Mouse (Mus musculus) testis, adult 2 months (tissue): ENCODE data around the gene Dusp21.

Experiments used
- CTCF ChIP-seq: fragments of 200-500 bp; IDR thresholded peaks from 2 replicates; pipeline ENCODE4 v1.5.1; 2012; ENCODE audit warnings: low read depth, mild to moderate bottlenecking, inconsistent platforms, low read length, moderate library complexity; ENCODE audit not compliant: control insufficient read depth, insufficient read depth, insufficient replicate concordance
- POLR2A ChIP-seq: fragments of 200-500 bp; IDR thresholded peaks from 2 replicates; pipeline ENCODE4 v1.6.1; 2012; ENCODE audit warnings: low read depth, mild to moderate bottlenecking, inconsistent platforms, low read length, moderate library complexity; ENCODE audit not compliant: control insufficient read depth

DNA sequence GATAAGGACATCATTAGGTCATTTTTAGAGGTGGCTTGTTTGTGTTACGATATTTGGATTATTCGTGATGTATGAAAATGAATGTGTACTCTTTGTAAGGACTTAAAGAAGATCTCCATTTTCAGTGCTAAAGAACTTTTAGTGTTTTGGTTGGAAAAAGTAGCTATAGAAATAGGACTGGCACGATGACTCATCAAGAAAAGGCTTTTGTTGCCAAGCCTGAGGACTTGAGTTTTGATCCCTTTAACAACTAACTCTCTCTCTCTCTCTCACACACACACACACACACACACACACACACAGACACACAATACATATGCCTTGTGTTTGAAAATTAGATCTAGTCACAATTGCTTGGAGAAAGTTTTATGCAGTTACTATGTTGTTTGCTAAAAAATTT is 21.3 kb downstream of the Dusp21 start:
- TF ChIP-seq POLR2A, result no peak
- no peak for TF ChIP-seq CTCF
